In the genomic region with DNA sequence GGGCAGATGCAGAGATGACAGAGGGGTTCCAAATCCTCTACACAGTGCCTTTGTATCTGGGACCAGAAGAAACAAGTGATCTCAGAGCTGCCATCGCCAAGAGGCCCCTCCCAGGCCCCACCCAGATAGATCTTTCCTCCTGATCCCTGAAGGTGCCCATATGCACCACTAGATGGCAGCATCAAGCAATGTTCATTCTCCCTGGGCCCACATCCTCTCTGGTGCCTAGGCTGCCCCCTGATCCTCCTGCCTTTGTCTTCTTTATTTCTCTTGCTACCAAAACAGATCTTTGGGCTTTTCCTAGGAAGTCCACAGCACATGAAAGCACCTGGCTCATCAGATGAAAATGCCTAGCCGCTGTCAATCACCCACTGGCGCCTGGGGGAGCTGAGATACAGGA, we compare ENCODE assay signal across 9 mouse cellular contexts. TPM values are rescaled to one million over a fixed set of nuclear protein-coding genes. Genes with fewer than 3 reads are reported as not detected.
A peak's percentile ranks its signal among the peaks of the same experiment; 100 is the strongest.
DNase-seq lines count a peak whose midpoint lies in the region; ATAC-seq and TF ChIP-seq lines count a peak whose summit lies in the region.
"Had no signal": no experiment of that assay in that cellular context is flagged by ENCODE, and none has a peak within 500 bp of the region (broad histone marks: within the 10 kb centered on the region; RNA-seq: fewer than 3 reads in every experiment).

No protein-coding gene starts in this region.

- intact Hi-C loops in heart, postnatal 14 days (cut with DNase I): loop anchor here (1.0 to 5.0 kb wide), 3 partner anchors 39 to 251 kb away; a partner anchor contains a TSS

- H3K4me3 ChIP-seq in G1E (ENCODE audit: low read depth, low read length): no peak overlapping the region
- H3K4me3 ChIP-seq in forebrain, embryonic 13.5 days: no peak overlapping the region
- no peak overlapping the region for H3K4me3 ChIP-seq in liver, embryonic 16.5 days (ENCODE audit: low read depth, low read length)
- no peak overlapping the region for H3K4me3 ChIP-seq in neural tube, embryonic 12.5 days

- H3K4me2 ChIP-seq in forebrain, embryonic 13.5 days: 0 out of 2 replicates have a peak overlapping the region, but pooled peaks have one; percentile 13
- peak overlapping the region; percentile 32; the same call in 1 of the 2 replicates for H3K4me2 ChIP-seq in liver, embryonic 16.5 days (ENCODE audit: low read depth, low read length)
- H3K4me2 ChIP-seq in neural tube, embryonic 12.5 days (replicated peaks): peak overlapping the region; percentile 26; the same call in 1 of the 2 replicates

- ATAC-seq in G1E (ENCODE audit: extremely low read depth, insufficient number of reproducible peaks, low FRiP score, poor library complexity, severe bottlenecking): peak; percentile 63
- peak; percentile 93 for ATAC-seq in forebrain, embryonic 13.5 days
- ATAC-seq in liver, embryonic 16.5 days (ENCODE audit: low read depth): peak; percentile 83
- peak; percentile 88 for ATAC-seq in neural tube, embryonic 12.5 days (ENCODE audit: low FRiP score, low read depth)

- H3K36me3 ChIP-seq in G1E (replicated peaks): no peaks in the 10 kb centered on the region
- no peaks in the 10 kb centered on the region for H3K36me3 ChIP-seq in forebrain, embryonic 13.5 days (ENCODE audit: poor library complexity, severe bottlenecking)
- no peaks in the 10 kb centered on the region for H3K36me3 ChIP-seq in liver, embryonic 16.5 days (ENCODE audit: control insufficient read depth, insufficient read depth)
- H3K36me3 ChIP-seq in neural tube, embryonic 12.5 days: no peaks in the 10 kb centered on the region

- TF ChIP-seq CTCF in G1E (IDR thresholded peaks at IDR 0.05; ENCODE audit: low read depth, low read length): peak; percentile 72

- H3K9me3 ChIP-seq in G1E (replicated peaks): no peaks in the 10 kb centered on the region
- H3K9me3 ChIP-seq in forebrain, embryonic 13.5 days (replicated peaks): no peaks in the 10 kb centered on the region
- H3K9me3 ChIP-seq in liver, embryonic 16.5 days (replicated peaks; ENCODE audit: control insufficient read depth, low read length): no peaks in the 10 kb centered on the region
- H3K9me3 ChIP-seq in neural tube, embryonic 12.5 days: no peaks in the 10 kb centered on the region

- 19% methylated on average over 3 of the region's 3 CpGs for WGBS in forebrain, embryonic 13.5 days
- WGBS in liver, embryonic 16.5 days (ENCODE audit: insufficient replicate concordance): 27% methylated on average over 3 of the region's 3 CpGs
- 27% methylated on average over 3 of the region's 3 CpGs for WGBS in neural tube, embryonic 12.5 days

- peaks cover 30% of the 10 kb centered on the region for H3K4me1 ChIP-seq in G1E (ENCODE audit: insufficient read depth, low read depth, low read length)
- peaks cover 10% of the 10 kb centered on the region; the same call in 1 of the 2 replicates for H3K4me1 ChIP-seq in forebrain, embryonic 13.5 days
- peaks cover 16% of the 10 kb centered on the region for H3K4me1 ChIP-seq in liver, embryonic 16.5 days (ENCODE audit: control insufficient read depth, low read depth, low read length)
- 0 out of 2 replicates have a peak, but pooled peaks cover 3% of the 10 kb centered on the region for H3K4me1 ChIP-seq in neural tube, embryonic 12.5 days

- peak overlapping the region; percentile 48 for H3K27ac ChIP-seq in forebrain, embryonic 13.5 days
- no peak overlapping the region for H3K27ac ChIP-seq in liver, embryonic 16.5 days (ENCODE audit: low read length)
- H3K27ac ChIP-seq in neural tube, embryonic 12.5 days: no peak overlapping the region

- DNase-seq in G1E (ENCODE audit: low spot score): peak; percentile 73
- peak; percentile 83 for DNase-seq in c-Kit-positive CD71-positive TER-119-positive erythroid progenitor cells, embryonic 14.5 days (ENCODE audit: low spot score)
- DNase-seq in heart, postnatal 14 days: peak; percentile 61 to 73
- peak; percentile 74 to 82 for DNase-seq in kidney, postnatal 4 days
- peak; percentile 66 for DNase-seq in testis, postnatal 10 days (ENCODE audit: low spot score)

- H3K9ac ChIP-seq in forebrain, embryonic 13.5 days: no peak overlapping the region
- H3K9ac ChIP-seq in liver, embryonic 16.5 days (ENCODE audit: low read depth, low read length): no peak overlapping the region
- no peak overlapping the region for H3K9ac ChIP-seq in neural tube, embryonic 12.5 days

- H3K27me3 ChIP-seq in G1E (ENCODE audit: insufficient read depth, low read length): peaks cover 68% of the 10 kb centered on the region
- no peaks in the 10 kb centered on the region for H3K27me3 ChIP-seq in forebrain, embryonic 13.5 days
- H3K27me3 ChIP-seq in liver, embryonic 16.5 days (ENCODE audit: control insufficient read depth, insufficient read depth, low read depth, low read length): no peaks in the 10 kb centered on the region
- no peaks in the 10 kb centered on the region; the same call in 1 of the 2 replicates for H3K27me3 ChIP-seq in neural tube, embryonic 12.5 days (replicated peaks)

RNA-seq across cellular contexts. Expression of a gene that starts 9.7 kb away (rescaled TPM):
- not detected in 2 replicates for total RNA-seq in G1E (2014; fragmentation: Nextera tagmentation)
- total RNA-seq in G1E (2017): 0.05 TPM in 1 of 2 replicates, not detected in the other
- polyA plus RNA-seq in G1E (2012): 0.03 TPM in 1 of 2 replicates, not detected in the other
- 3.7 and 4.6 TPM in 2 replicates for polyA plus RNA-seq in forebrain, embryonic 13.5 days (2015; fragmentation: Nextera tagmentation; extraction: Ambion mirVana)
- 1 to 10 TPM; 1.5 to 1.8 TPM for total RNA-seq in heart, postnatal 14 days (2021)
- 0.09 and 0.14 TPM in 2 replicates for polyA plus RNA-seq in liver, embryonic 16.5 days (2015; fragmentation: Nextera tagmentation; extraction: Ambion mirVana)
- 3.3 and 3.7 TPM in 2 replicates for polyA plus RNA-seq in neural tube, embryonic 12.5 days (2016; fragmentation: Nextera tagmentation; extraction: Ambion mirVana)

RNA-seq across cellular contexts. Expression of a gene that starts 24.8 kb away (rescaled TPM):
- total RNA-seq in G1E (2014; fragmentation: Nextera tagmentation): 28.6 and 35.0 TPM in 2 replicates
- 9.9 and 11.6 TPM in 2 replicates for total RNA-seq in G1E (2017)
- 10.5 and 11.1 TPM in 2 replicates for polyA plus RNA-seq in G1E (2012)
- 39.0 and 41.0 TPM in 2 replicates for polyA plus RNA-seq in forebrain, embryonic 13.5 days (2015; fragmentation: Nextera tagmentation; extraction: Ambion mirVana)
- 10 to 100 TPM; 64.1 to 67.6 TPM for total RNA-seq in heart, postnatal 14 days (2021)
- 11.6 and 11.8 TPM in 2 replicates for polyA plus RNA-seq in liver, embryonic 16.5 days (2015; fragmentation: Nextera tagmentation; extraction: Ambion mirVana)
- polyA plus RNA-seq in neural tube, embryonic 12.5 days (2016; fragmentation: Nextera tagmentation; extraction: Ambion mirVana): 41.7 and 43.3 TPM in 2 replicates

RNA-seq across cellular contexts. Expression of a gene that starts 45.6 kb away (rescaled TPM):
- total RNA-seq in G1E (2014; fragmentation: Nextera tagmentation) (not detected in 2 replicates), G1E (2017) (0.23 TPM in 1 of 2 replicates, not detected in the other)
- polyA plus RNA-seq in G1E (2012): not detected in 2 replicates
- polyA plus RNA-seq in forebrain, embryonic 13.5 days (2015; fragmentation: Nextera tagmentation; extraction: Ambion mirVana): 0.68 TPM in 1 of 2 replicates, not detected in the other
- total RNA-seq in heart, postnatal 14 days (2021): not detected
- 0.16 and 0.96 TPM in 2 replicates for polyA plus RNA-seq in liver, embryonic 16.5 days (2015; fragmentation: Nextera tagmentation; extraction: Ambion mirVana)
- not detected in 2 replicates for polyA plus RNA-seq in neural tube, embryonic 12.5 days (2016; fragmentation: Nextera tagmentation; extraction: Ambion mirVana)
- total RNA-seq: left cerebral cortex, adult 8-10 months had no signal
